Mouse (Mus musculus): ENCODE results near the gene Tmem163. TPM values are rescaled to one million over a fixed set of nuclear protein-coding genes. Genes with fewer than 3 reads are reported as not detected.

Gene Tmem163
- polyA plus RNA-seq, 1 experiment from 2014 or later: not detected

DNA sequence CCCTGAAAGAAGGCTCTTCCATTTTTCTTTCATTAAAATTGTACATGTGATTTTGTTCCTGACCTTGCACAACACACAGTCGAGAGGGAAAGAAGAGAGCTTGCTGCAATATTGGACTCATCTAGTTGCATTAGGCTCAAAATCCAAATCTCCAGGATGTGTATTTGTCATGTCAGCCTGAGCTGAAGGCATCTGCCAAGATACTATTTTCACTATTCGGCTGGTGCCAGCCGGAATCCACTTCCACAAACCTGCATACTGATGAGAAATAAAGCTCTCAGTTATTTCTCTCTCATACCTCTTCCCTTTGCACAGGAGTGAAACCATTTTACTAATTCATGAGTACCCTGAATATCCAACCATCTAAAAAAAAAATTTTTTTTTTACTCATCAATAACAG, 11.2 kb downstream of the Tmem163 start:
- Histone ChIP-seq H3K27ac (no peak overlapping the region), H3K4me3 (ENCODE audit: inconsistent target) (no peak overlapping the region), H3K79me2 (ENCODE audit: inconsistent target) (no peaks in the 10 kb centered on the region), H3K36me3 (ENCODE audit: inconsistent target) (no peaks in the 10 kb centered on the region)
- WGBS (ENCODE audit: missing documents): 89% methylated on average over 3 of the region's 3 CpGs

DNA sequence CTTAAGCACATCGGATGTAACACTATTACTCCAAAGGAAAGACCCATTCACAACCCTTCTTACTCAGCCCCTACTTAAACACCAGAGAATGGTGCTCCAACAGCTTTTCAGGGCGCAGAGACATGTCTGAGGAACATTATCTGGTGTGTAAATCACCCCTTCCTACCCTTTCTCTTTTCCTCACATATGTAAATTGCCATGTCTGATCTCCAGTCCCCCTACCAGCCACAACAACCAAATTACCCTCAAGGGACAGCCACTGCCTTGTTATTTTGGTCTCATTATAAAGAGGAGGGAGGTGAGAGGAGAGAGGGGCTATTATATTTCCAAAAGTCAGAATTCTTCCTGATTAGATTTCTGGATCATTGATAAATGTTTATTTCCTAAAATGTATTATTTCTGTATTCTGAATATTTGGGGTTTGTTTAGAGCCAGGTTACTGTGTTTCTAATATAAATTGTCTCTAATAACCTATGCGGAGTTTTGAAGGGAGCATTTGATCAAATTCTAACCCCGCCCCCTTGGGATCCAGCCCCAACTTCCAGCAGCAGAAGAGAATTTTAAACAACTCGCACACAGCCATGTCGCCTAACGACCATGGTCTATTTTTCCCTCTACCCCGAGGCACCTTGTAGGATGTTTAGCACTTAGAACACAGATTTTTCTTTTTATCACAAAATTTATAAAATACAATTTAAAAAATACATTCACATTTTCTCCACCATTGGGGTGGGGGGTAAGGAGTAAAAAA, 12.1 kb downstream of the Tmem163 start:
- H3K79me2 ChIP-seq (ENCODE audit: inconsistent target): no peaks in the 10 kb centered on the region
- no peaks in the 10 kb centered on the region for H3K36me3 ChIP-seq (ENCODE audit: inconsistent target)
- H3K27ac ChIP-seq: no peak overlapping the region
- no peak overlapping the region for H3K4me3 ChIP-seq (ENCODE audit: inconsistent target)
- WGBS (ENCODE audit: missing documents): 87% methylated on average over 8 of the region's 8 CpGs

DNA sequence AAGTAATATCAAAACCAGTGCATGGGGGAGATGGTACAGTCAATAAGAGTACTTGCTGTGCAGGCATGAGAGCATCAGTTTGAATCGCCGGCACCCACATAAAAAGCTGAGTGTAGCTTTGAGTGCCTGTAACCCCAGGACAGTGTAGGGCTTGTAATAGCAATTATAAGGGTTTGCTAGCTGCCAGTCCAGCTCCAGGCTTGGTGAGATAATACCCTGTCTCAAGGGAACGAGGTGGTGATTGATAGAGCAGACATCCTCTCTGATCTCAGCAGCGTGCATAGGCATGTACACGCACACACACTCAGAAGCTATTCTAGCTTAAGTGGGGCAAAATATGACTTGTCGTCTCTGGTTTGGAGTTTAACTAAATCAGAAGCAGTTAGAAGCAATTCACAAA, 13.1 kb downstream of the Tmem163 start:
- Histone ChIP-seq H3K4me3 (ENCODE audit: inconsistent target) (no peak overlapping the region), H3K79me2 (ENCODE audit: inconsistent target) (no peaks in the 10 kb centered on the region), H3K27ac (no peak overlapping the region), H3K36me3 (ENCODE audit: inconsistent target) (no peaks in the 10 kb centered on the region)
- 89% methylated on average over 6 of the region's 6 CpGs for WGBS (ENCODE audit: missing documents)

DNA sequence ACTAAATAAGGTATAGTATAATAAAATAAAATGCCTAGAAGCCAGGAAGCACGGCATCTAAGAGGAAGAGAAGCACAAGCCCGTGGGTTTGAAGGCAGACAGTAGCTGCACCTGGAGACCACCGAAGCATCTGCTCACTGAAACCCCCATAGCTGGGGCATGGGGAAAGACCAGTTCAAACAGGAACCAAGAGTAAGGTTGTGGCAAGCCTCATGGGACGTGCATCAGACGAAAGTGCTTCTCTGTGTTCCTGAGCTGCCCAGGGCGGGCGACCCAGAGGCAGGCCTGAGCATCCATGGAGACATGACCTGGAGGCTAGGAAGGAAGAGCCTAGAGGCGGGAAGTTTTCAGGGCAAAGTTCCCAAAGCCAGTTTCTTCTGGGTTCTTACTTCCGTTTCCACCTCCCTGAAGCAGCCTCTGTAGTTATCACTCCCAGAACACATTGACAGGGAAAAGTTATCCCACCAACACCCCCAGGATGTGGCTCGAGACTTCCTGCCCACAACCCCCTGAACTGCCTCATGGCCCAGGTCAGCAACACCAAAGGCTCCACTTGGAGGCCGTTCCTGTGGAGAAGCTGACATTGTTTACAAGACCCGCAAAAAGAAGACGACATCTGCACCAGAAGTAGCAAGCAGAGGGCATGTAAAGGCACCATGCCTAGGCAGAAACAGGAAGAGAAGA, 16.8 kb downstream of the Tmem163 start:
- Histone ChIP-seq H3K27ac (no peak overlapping the region), H3K79me2 (ENCODE audit: inconsistent target) (no peaks in the 10 kb centered on the region), H3K4me3 (ENCODE audit: inconsistent target) (no peak overlapping the region), H3K36me3 (ENCODE audit: inconsistent target) (no peaks in the 10 kb centered on the region)
- 18% methylated on average over 13 of the region's 13 CpGs for WGBS (ENCODE audit: missing documents)

DNA sequence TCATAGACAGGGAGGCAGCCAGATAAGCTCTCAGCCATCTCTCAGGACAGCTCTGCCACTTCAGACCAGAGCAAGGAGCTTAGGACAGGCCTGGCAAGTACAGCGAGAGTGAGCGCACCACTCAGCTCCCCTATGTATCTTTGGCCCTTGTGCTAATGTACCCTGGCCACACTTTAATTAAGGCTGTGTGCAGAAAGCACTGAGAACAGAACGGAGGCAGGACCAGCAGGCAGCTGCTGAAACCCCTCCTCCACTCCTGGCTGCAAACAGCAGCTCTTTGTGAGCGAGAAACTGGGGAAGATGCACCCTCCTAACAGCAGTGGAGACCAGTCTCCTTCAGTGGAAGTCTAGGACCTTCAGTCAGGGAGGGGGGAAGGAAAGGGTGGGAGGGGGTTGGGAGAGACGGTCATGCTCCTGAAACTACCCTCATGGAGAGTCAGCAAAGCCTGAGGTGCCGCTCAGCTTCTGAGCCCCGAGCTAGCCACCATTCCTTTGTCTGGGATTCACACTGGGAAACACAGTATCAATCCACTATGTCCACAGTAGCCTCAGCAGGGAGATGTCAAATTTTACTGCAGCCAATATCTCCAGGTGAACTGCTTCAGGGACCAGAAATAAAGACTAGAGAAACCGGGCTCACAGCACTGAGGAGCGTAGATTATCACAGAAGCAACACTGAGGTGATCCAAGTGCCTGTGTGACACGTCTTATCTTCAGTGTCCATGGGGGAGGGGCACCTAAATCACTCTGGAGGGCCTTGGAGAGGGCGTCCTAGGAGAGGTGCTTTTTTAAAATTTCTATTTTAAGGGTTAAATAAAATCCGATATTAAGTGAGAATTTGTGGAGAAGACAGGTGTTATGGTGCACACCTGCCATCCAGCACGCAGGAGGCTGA, 18.0 kb downstream of the Tmem163 start:
- no peaks in the 10 kb centered on the region for H3K36me3 ChIP-seq (ENCODE audit: inconsistent target)
- no peak overlapping the region for H3K4me3 ChIP-seq (ENCODE audit: inconsistent target)
- 88% methylated on average over 13 of the region's 13 CpGs for WGBS (ENCODE audit: missing documents)
- no peak overlapping the region for H3K27ac ChIP-seq
- no peaks in the 10 kb centered on the region for H3K79me2 ChIP-seq (ENCODE audit: inconsistent target)

DNA sequence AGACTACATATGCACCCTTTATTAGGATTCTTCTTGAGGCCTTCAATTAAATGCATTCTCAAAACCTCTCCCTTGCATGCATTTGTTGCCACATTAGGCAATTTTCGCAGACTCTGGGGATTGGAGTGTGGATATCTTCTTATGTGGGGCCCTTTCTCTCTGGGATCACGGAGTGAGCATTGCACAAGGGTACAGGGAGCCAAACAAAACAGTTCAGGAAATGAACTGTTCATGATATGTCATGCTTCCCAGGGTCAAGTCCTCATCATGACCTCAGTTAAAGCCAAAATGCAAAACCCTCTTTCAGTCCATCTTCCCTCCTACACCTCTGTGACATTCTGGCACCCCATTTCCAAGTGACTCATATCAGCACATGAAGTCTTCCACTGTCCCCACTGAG, 27.8 kb downstream of the Tmem163 start:
- H3K27ac ChIP-seq: no peak overlapping the region
- no peaks in the 10 kb centered on the region for H3K79me2 ChIP-seq (ENCODE audit: inconsistent target)
- H3K36me3 ChIP-seq (ENCODE audit: inconsistent target): no peaks in the 10 kb centered on the region
- no peak overlapping the region for H3K4me3 ChIP-seq (ENCODE audit: inconsistent target)
- WGBS (ENCODE audit: missing documents): 81% methylated on average over 2 of the region's 2 CpGs

DNA sequence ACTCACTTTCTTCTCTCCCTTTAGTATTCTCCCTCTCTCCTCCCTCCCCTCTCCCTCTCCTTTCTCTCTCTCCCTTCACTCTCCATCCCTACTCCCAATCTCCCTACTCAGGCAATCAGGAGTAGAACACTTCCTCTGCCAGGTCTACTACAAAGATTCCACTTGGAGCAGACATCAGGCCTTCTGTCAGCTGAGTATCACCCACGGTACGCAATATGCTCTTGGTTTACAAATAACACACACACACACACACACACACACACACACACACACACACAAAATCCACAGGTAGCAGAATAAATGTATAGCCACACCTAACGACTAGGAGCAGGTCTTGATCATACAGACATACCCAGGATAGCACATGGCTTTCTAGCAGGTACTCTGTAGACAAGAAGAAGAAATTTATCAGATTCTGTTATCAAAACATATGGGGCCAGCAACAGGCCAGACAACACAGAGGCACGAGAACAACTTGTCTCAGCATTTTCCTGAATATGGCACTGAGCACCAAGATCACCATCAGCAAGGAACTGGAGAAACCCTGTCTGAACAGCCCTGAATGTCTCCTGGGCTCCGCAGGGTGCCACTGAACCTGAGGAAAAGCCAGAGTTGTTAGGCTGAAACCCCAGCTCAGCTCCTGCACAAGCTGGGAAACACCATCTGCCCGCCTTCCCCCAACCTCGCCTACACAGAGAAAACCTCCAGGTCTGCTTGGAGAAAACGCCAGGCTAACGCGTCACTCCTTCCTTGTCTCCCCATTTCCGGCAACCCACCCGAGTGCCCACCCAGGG, 36.2 kb downstream of the Tmem163 start:
- no peaks in the 10 kb centered on the region for H3K79me2 ChIP-seq (ENCODE audit: inconsistent target)
- no peak overlapping the region for H3K27ac ChIP-seq
- WGBS (ENCODE audit: missing documents): 95% methylated on average over 12 of the region's 12 CpGs
- no peaks in the 10 kb centered on the region for H3K36me3 ChIP-seq (ENCODE audit: inconsistent target)
- H3K4me3 ChIP-seq (ENCODE audit: inconsistent target): no peak overlapping the region

DNA sequence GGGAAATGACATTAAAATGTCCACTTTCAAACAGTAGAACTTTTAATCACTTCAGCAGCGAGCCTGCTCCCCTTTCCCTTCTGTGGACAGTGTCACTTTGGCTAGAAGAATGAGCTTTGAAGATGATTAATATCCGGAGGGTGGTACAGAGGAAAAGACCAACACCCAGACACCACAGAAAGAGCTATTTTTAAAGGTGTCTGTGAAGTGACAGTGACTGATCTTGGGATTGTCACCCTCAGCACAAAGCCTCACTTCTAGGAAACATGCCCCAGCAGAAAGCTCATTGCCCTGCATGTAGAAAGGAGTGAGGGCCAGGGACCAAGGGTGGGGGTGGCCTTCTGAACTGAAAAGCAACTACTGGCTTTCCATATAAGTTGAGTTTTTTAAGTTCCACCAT, 41.4 kb downstream of the Tmem163 start:
- WGBS (ENCODE audit: missing documents): 58% methylated on average over 2 of the region's 2 CpGs
- Histone ChIP-seq H3K79me2 (ENCODE audit: inconsistent target) (no peaks in the 10 kb centered on the region), H3K4me3 (ENCODE audit: inconsistent target) (no peak overlapping the region), H3K36me3 (ENCODE audit: inconsistent target) (no peaks in the 10 kb centered on the region), H3K27ac (no peak overlapping the region)

DNA sequence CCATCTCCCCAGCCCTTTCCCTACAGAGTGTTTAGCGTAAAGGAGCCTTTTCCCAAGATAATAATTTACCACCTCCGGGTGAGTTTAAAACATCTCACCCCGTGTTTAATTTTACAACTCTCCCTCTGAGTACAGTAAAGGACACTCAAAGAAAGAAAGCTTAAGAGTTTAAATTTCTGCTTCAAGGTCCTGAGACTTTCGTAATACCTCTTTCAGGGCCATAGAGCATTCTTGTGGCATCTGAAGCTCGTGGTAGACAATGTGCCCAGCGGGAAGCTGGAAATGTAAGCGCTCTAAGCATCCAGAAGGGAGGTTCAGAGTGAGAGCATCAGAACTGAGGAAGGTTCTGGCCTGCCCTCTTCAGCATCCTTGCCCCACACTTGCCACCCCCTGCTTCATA, 52.2 kb downstream of the Tmem163 start:
- no peak overlapping the region for H3K27ac ChIP-seq
- no peaks in the 10 kb centered on the region for H3K36me3 ChIP-seq (ENCODE audit: inconsistent target)
- no peaks in the 10 kb centered on the region for H3K79me2 ChIP-seq (ENCODE audit: inconsistent target)
- H3K4me3 ChIP-seq (ENCODE audit: inconsistent target): no peak overlapping the region
- WGBS (ENCODE audit: missing documents): 76% methylated on average over 7 of the region's 7 CpGs

DNA sequence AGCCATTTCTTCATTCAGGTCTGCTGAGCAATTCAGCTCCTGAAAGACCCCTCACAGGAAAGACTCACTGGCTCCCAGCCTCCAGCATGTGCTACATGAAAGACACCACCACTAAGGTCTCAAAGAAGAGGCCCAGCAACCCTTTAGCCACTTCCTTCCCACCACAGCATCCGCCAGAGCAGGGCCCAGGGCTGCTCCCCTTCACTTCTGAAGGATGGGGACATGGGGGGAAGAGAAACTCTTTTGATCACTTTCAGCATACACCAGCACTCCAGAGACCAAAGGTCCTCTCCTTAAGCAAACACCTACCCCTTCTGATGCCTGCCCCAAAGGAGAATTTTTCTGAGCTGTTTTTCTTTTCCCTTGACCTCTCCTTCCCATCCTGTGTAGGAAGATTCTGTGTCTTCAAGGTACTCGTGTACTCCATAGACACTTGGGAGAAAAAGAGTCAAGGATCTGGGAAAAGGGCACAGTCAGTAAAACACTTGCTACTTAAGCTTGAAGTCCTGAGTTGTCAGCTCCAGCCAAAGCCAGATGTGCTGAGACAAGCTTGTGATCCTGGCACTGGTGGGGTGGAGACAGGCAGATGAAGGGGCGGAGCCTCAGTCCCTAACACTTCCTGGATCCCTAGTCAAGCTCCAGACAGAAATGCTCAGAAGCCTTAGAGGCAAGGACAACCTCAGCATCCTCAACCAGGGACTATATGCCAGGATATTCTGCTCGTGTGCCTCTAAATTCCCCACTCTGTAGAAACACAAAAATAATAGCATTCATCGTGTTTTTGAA, 53.6 kb downstream of the Tmem163 start:
- Histone ChIP-seq H3K36me3 (ENCODE audit: inconsistent target) (no peaks in the 10 kb centered on the region), H3K27ac (no peak overlapping the region), H3K79me2 (ENCODE audit: inconsistent target) (no peaks in the 10 kb centered on the region), H3K4me3 (ENCODE audit: inconsistent target) (no peak overlapping the region)
- 48% methylated on average over 5 of the region's 5 CpGs for WGBS (ENCODE audit: missing documents)

DNA sequence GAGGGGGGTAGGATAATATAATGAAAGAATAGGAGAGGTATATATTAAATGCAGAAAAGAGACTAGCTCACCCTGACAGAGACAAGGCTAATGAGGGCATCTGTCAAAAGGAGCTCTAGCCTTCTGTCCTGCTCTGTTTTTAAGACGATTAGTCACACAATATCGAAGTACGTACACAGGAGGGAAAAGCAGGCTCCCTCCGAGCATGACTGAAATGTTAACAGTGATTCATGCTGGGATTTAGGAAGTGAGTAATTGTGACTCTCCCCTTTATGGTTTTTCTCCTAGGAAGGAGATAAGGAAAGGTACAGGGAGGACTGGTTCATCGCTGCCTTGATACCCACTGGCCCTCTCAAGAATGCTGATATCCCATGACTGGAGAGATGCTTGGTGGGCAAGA, 57.0 kb downstream of the Tmem163 start:
- Histone ChIP-seq H3K4me3 (ENCODE audit: inconsistent target) (no peak overlapping the region), H3K27ac (no peak overlapping the region), H3K79me2 (ENCODE audit: inconsistent target) (no peaks in the 10 kb centered on the region), H3K36me3 (ENCODE audit: inconsistent target) (no peaks in the 10 kb centered on the region)
- 61% methylated on average over 5 of the region's 5 CpGs for WGBS (ENCODE audit: missing documents)

DNA sequence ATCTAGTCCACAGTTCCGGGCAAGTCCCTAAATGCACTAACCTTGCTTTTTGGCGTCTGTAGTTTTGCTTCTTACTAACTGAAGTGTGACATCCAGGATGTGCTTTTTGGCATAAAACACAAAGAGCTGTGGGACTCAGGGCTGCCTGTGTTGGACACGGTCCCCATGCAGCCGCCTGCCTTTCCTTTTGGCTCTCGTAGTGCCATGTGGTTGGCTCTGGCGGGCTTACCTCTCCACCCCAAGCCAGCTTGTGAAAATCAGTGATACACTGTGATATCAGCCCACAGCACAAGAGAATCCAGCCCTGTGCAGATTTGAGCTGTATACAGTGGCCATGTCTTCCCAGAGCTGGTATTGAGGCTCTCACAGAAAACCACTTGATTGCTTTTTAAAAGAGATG, 60.3 kb downstream of the Tmem163 start:
- Histone ChIP-seq H3K27ac (no peak overlapping the region), H3K36me3 (ENCODE audit: inconsistent target) (no peaks in the 10 kb centered on the region), H3K4me3 (ENCODE audit: inconsistent target) (no peak overlapping the region), H3K79me2 (ENCODE audit: inconsistent target) (no peaks in the 10 kb centered on the region)
- WGBS (ENCODE audit: missing documents): 81% methylated on average over 6 of the region's 6 CpGs

DNA sequence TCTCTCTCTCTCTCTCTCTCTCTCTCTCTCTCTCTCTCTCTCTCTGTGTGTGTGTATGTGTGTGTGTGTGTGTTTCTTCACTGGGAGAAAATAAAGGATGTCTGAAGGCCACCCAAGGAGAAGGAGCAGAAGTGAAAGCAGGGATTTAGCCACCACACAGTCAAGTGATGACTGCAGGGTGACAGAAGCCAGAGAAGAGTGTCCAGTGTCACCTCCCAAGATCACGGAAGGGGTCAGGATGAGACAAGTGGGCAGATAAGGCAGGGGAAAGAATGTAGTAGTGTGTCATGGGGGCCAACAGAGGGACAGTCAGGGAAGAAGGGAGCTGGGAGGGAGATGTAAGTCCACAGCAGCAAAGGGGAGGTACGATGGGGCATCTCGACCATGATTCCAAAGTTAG, 69.0 kb downstream of the Tmem163 start:
- H3K4me3 ChIP-seq (ENCODE audit: inconsistent target): no peak overlapping the region
- no peaks in the 10 kb centered on the region for H3K36me3 ChIP-seq (ENCODE audit: inconsistent target)
- no peak overlapping the region for H3K27ac ChIP-seq
- 71% methylated on average over 3 of the region's 3 CpGs for WGBS (ENCODE audit: missing documents)
- H3K79me2 ChIP-seq (ENCODE audit: inconsistent target): no peaks in the 10 kb centered on the region

DNA sequence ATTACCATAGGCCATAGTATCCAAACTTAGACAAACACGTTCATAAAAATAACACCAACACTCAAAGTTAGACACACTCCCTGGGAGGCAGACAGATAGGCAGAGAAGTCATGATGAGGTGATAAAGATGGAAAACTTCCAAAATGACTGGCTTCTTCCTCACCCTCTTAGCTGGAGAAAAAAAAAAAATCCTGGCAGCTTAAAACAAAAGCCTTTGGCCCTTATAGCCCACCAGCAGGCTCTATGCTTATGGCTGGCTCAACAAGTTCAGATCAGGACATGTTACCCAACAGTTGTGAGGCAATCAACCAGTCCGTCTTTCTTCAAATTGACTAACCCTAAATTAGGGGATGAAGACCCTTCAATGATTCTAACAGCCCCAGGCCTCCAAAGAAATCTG, 69.5 kb downstream of the Tmem163 start:
- H3K4me3 ChIP-seq (ENCODE audit: inconsistent target): no peak overlapping the region
- 63% methylated on average over 2 of the region's 2 CpGs for WGBS (ENCODE audit: missing documents)
- H3K79me2 ChIP-seq (ENCODE audit: inconsistent target): no peaks in the 10 kb centered on the region
- H3K27ac ChIP-seq: no peak overlapping the region
- no peaks in the 10 kb centered on the region for H3K36me3 ChIP-seq (ENCODE audit: inconsistent target)
